Mouse (Mus musculus) gastrocnemius, postnatal 10 days (tissue): ENCODE data around the gene Trpm8. TPM values are rescaled to one million over a fixed set of nuclear protein-coding genes. Genes with fewer than 3 reads are reported as not detected.
A peak's percentile ranks its signal among the peaks of the same experiment; 100 is the strongest.

Experiments
- DNase-seq: peaks from one replicate; pipeline ENCODE4 v3.0.0; 2021; ENCODE audit warnings: mixed read lengths
- long read RNA-seq, 2 experiments: library from polyadenylated mRNA; stranded (forward); transcript quantifications; one replicate each; pipeline ENCODE4 v2.0.0; 2021
- total RNA-seq, 2 experiments: library from RNA; stranded (reverse); gene quantifications; 2 replicates each; pipeline ENCODE4 v1.2.3; 2021

Trpm8 gene
- not detected for total RNA-seq
- long read RNA-seq, experiment 1 = 0 reads
- long read RNA-seq, experiment 2 = 0 reads

DNA sequence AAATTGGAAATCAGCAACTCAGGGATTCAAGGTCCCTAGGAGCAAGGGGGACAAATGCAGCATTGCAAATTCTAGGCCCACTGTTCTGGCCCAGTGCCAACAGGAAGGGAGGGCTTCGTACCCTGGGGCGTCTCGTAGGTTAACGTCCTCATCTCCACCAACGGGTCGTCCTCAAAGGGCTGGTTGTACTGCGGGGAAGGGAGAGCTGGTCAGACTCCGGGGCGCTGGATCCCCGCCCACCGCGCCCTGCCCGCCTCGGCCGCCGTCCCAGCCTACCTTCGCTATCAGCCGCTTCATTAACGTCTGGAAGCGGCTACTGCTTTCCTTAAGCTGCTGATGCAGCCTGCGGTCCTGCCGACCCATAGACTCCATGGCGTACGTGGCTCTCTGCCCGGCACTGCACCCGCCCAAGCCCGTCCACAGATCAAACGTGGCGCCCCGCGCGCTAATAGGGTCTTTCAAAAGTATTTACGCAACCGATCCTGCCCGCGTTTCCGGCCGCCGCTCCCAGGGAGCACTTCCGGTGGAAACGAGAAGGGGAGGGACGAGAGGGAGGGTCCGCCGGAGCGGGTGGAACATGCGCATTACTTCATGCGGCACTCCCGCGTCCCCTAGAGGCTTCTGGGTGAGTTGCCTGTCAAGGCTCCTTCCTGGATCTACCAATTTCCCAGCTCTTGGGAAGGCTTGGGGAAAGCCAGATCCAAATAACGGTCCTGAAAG is at the start of gene Trpm8, which contains the start of gene Hjurp:
Gene Trpm8 (plus strand): TSS at position 564 of the 720 bp plus-strand sequence.
Gene Hjurp (minus strand): TSS at position 536 of the 720 bp plus-strand sequence.
- DNase-seq = peak; percentile 100

DNA sequence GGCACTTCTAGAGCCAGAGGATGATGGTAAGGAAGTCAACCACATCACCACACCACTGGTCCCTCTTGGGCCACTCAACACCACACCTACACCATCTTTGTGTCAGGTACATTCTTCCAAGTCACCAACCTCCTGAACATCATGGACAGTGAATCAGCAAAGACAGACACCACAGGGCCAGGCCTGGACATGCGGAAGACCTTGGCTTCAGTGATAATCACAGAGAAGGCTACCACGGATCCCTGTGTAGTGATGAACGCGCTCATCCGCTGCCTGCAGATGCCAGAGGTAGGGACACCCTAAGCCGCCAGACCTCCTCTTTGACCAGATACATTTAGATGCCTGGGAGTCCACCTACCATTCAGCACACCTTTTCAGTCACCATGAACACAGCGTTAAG is 49.3 kb upstream of the Trpm8 start:
- peak; percentile 14 for DNase-seq

DNA sequence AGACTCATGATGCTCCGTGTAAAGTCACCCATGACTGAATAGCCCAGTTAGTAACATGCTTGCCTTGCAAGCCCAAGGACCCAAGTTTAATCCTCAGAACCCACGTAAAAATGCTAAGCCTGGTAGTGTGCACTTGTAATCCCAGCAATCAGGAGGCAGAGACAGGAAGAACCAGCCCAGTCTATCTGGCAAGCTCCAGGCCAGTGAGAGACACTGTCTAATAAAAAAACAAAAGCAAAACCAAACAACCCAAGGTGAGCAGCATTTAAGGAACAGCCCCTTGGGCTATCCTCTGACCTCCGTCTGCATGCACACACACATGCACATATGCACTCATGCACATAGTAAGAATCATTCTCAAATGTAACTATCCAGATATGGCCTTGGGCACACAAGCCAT is 47.9 kb upstream of the Trpm8 start:
- DNase-seq = peak; percentile 7

DNA sequence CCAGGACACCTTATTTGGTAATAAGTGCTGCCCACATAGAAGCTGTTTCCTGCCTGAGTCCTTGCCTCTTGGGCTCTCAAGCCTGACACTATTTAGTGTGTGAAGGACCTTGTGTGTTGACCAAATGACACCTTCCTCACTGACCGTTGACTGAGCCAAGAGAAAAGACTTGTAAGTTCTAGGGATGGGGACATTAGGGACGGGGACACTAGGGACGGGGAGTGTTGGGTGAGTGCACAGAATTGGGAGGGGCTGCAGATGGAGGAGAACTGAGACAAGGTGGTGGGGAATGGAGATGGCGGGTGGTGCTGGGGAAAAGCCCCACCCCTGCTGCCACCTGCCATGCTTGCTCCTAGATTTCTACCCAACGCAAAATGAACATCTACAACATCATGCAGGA is 47.5 kb upstream of the Trpm8 start:
- peak; percentile 12 for DNase-seq

DNA sequence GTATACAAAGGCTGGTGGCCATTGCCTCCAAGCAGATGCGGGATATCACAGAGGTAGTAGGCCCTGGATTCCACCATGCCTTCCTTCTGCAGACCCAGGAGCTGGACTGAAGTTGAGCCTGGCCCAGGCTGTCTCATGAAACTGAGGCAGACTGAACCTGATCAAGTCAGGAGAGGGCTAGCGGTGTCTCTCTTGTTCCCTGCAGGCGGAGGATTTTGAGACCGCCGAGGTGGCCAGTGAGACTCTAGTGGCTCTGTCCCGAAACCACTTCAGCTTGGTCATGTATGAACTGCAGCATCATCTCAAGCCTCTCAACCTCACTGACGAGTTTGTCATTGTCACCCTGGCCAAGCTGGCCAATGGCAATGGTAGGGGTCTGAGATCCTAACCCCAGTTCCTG is 47.0 kb upstream of the Trpm8 start:
- peak; percentile 14 for DNase-seq

DNA sequence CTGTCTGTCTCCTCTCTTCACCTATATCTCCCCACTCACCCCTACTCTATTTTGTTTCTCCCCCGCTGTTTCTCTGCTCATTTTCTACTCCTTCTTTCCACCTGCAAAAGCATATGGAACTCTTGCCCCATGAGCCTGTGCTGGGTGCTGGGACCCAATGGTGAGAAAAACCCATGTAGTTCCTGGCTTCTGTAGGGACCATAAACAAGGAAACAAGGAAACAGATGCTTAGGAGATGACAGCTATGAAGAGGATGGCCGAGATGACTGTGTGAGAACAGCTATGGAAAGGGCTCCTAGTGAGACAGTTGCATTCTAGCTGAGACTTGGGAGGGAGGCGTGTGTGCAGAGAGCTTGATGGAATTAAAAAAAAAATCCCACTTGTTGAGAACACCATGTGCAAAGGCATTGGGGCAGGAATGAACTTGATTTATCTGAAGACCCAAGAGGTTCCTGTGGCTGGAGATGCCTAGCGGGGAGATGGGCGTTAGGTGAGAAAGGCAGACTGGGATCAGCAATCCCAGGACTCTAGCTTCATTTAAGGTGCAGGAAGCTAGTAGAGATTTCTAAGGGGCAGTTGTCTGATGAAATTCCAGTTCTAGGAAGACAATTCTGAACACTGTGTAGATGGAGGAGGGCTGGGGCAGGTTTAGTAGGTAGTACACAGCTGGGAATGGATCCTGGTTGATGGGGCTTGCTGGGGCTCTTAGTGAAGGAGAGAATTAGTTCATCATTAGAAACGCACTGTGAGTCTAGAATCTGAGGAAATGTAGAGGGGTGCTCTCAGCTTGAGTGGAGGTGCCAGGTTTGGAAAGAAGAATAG is 46.3 kb upstream of the Trpm8 start:
- DNase-seq = peak; percentile 9

DNA sequence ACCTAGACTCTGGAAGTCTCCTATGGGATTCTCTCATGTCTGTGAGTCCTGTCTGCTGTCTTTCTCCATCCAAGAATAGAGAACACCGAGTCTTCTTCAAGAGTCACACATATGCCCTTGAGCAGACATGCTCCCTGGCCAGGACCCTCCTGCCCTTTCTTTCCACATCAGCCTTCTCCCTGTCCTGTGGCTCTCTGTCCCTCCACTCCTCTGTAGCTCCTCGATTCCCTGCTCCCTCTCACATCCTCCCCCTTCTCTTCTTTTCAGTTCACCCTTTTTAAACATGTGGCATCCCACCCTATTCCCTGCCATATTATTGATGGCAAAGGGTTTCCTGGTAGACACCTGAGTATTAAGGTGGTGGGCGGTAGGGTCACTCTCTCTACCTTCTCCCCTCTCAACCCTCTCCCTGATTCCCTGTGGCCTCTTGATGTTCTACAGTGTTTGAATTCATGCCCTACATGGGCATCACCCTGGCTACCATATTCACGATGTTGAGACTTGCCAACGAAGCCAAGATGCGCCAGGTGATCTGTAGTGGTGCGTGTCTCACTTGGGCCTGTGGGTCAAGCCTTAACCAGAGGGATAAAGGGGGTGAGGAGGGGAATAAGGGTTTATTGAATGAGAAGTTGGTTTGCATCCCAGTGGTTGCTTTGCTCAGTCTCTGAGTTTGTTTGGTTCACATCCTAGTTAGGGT is 45.5 kb upstream of the Trpm8 start:
- peak; percentile 9 for DNase-seq

DNA sequence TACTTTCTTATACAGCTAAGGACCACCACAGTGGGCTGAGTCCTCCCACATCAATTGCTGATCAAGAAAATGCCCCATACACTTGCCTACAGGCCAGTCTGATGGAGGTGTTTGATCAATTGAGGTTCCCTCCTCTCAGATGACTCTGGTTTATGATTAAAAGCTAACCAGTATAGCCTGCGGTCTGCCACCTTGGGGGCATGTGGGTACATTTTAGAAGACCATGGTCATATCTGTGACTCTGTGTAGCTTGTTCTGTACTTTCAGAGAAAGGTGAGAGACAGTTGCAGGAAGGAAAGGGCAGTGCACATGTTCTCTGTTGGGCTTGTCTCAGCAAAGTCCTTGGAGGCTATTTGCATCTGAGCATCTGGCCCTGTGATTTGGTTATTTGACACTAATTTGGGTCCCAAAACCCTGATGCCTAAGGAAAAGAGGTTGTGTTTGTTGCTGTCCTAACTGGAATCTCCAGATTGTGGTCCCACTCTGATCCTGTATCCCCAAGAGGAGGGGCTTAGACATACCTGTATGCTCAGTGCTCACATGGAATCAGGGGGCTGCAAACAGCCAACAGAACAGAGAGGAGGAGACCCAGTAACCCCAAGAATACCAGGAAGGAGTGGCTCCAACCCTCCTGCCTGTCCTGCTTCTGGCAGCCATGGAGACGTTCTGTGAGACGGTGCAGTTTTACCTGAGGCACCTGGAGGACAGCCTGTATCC is 44.6 kb upstream of the Trpm8 start:
- no peak for DNase-seq

DNA sequence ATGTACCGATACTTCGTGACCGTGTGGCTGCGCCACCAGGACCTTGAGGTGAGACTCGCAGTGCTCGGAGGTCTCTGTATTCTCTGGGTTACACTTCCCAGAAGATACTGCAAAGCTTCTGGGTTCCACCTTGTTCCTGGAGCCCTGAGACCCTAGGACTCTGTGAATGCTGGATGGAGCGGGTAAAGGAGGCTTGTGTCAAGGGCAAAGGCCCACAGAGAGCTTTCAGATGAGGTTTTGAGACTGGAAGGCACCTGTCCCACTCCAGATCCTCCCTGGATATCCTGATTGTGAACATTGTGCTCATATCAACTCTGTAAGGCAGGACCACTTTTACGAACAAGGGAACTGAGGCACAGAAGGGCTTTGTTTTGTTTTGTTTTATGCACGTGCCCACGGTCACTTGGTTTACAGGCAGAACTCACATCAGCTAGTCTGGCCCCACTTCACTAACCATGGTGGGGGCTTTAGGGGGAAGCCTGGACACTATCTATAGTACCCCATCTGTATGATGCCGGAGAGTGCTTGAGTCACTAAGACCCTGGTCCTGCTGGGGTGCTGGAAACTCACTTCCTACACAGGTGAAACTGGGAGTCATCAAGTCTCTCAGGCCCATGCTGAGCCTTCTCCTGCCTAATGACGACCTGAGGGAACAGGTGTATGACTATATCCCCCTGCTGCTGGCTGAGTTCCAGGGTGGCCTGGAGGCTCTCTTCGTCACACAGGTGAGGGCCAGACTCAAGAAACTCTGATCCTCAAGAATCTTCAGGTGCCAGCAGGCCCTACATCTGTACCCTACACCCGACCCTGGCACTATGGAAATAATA is 43.8 kb upstream of the Trpm8 start:
- DNase-seq = no peak

DNA sequence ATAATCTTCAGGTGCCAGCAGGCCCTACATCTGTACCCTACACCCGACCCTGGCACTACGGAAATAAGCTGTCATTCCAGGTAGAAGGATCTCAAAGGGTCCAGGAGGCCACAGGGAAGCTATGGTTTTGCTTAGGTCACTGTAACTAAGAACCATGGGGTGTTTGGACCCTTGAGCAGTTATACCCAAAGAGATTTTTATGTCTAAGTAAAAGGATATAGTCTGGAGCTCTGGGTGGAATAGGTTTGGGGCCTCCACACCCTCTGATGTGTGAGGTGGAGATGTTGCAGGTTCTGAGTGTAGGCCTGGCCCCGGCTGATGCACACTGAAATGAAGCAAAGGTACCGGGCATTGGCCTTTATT is 43.2 kb upstream of the Trpm8 start:
- DNase-seq = no peak

DNA sequence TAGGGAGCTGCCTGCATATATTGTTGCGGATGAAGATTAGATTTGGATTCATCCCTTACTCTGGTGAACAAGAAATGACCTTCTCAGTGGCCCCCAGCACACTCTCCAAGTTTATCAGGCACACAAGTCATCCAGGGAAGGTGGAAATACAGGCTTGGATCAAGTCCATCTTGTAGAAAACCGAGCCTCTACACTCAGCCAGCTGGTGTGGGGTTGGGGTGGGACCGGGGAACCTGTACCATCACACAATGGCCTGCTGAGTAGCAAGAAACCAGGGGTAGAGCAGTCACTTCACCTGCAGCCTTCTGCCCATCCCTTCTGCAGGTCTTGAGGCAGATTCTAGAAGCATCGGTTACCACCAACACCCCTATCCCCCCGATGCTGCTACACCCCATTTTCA is 42.8 kb upstream of the Trpm8 start:
- DNase-seq = no peak

DNA sequence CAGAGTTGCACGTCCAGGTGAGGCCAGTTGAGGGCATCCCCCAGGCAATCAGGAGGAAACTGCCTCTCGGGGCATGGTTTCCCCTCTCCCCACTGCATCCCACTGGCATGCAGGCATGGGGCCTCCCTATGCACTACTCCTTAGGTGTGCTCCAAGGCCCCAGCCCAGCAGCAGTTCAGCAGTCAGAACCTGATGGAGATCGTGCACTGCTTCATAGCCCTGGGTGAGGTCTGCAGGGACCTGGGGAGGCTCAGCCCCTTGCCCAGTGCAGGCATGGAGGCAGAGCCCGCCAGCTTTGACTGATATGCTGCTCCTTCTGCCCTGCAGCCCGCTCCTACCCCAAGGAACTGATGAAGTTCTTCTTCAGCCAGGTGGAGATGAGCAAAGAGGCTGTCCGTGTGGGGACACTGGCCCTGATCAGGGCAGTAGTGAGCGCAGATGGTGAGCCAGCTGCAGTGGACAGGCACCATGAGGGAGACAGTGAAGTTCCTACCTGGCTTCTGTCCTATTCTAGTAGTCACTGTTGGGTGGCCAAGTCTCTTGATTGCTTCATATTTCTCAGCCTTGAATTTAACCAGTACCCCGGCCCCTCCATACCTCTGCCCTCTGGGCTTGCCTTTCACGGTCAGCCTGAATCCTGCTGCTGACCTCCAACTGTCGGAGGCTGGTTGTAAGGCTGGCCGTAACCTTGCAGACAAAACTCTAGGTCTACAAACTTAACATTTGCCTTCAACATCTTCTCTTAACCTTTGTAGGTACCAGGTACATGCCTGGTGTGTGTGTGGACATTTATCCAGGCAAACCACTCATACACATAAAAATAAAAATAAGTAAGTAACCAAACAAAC is 42.2 kb upstream of the Trpm8 start:
- no peak for DNase-seq

DNA sequence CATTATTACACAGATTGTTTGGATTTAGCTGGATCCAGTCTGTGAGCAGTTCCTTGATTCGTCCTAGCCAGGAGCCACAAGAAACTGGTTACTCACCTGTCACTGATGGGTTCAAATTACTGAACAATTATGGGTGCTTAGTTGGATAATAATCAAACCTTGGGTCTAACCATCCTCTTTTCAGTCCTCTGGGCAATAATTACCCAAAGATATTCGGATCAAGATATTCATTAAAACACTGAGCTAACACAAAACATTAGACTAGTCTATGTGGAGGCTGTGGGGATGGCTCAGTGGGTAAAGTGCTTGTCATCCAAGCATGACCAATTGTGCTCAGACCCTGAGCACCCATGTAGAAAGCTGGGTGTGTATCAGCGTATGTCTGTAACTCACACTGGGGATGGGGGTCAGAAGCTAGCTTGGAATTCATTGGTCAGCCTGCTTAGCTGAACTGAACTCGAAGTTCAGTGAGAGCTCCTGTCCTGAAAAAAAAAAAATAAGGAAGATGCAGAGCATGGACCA is 41.5 kb upstream of the Trpm8 start:
- DNase-seq = no peak

DNA sequence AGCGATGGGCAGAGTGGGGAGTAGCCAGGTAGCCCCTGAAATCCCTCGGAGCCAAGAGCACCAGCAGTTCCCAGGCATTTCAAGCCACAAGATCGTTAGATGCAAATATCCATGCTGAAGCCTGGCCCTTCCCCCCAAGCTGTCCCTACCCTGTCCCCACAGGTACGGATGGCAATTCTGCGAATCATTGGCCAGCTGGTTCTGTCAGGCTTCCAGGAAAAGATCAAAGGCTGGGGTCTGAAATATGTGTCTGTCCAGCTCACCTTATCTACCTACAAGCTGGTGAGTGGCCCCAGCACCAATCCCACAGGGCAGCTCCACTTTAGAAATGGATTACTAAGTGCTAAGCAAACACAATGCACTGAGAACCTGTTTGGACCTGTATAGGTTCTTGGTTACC is 40.1 kb upstream of the Trpm8 start:
- no peak for DNase-seq

DNA sequence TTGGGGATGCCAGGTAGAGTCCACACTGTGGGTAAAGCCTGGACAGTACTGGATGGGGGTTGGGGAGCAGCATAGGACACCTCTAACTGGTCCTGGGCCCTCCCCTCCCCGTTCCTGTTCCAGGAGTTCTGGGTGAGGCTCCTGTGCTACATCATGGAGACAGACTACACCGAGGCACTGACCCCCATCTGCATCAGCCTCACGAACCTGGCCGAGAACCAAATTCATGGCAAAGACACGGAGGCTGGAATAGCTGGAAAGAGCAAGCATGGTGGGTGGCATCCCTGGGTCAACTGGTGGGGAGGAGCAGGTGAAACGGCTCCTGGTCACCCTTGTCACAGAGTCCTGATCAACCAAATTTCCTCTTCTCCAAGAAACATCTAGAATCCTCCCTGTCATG is 38.7 kb upstream of the Trpm8 start:
- DNase-seq = no peak

DNA sequence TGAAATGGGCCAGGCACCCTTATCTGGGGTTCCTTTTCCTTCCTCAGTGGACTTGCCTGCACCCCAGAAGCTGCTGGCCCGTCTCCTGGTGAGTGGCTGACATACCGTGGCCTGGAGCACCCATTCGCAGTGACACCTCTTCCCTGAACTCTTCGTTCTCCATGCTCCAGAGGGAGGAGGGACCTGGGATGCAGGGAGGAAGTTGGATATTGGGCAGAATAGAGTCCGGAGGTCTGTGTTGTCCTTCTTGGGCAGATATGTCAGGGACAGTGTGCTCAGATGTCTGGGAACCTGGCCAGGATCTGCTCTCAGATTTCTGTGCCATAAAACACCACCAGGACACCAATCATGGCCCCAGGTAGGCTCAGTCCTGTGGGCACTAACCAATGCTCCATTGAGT is 37.4 kb upstream of the Trpm8 start:
- DNase-seq = no peak

DNA sequence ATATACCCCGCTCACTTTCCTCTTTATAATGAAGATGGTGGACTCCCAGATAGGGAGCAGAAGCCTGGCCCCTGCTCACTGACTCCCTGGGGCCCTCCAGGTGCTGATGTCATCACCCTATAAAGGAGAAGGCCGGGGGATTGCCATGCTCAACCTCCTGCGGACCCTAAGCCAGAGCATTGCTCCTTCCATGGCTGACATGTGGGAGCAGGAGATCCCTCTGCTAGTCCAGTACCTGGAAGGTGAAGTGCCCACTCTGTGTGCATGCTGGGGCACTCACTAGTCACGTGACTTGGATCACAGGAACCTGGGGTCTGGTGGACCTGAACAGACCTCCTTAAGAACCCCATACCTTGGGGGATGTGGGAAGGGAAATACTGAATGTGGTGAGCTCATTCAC is 36.9 kb upstream of the Trpm8 start:
- no peak for DNase-seq

DNA sequence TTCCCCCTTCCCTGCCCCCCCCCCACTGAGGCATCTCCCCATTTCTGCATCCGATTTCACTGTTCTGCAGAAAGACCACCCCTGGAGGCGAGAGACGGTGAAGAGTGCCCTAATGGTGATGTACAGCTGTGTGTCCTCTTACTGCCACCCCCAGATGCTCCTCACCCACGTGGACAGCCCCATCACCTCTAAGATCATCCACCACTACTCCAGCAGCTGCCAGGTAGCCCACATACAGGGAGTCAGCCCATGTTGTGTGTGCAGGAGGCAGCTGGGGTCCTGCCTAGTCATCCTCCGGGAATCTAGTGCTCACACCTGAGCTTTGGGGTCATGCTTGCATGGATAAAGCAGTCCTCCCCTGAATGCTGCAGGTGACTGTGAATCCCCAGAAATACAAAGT is 33.6 kb upstream of the Trpm8 start:
- no peak for DNase-seq

DNA sequence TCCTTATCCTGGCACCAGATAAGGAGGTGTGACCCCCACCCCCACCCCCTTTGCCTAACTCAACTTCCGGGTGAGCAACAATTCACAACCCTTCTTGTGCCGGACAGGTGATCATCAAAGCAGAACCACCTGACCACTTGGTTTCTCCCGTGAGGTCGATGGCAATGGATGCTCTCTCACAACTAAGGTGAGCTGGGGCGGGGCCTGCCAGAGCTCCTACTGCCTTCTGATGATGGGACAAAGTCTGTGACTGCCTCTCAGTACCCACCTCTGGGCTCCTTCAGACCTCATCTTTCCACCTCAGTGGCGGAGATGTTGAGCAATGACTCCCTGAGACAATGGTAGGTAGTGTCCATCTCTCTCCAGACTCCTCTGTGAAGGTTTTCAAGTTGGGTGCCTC is 31.6 kb upstream of the Trpm8 start:
- no peak for DNase-seq

DNA sequence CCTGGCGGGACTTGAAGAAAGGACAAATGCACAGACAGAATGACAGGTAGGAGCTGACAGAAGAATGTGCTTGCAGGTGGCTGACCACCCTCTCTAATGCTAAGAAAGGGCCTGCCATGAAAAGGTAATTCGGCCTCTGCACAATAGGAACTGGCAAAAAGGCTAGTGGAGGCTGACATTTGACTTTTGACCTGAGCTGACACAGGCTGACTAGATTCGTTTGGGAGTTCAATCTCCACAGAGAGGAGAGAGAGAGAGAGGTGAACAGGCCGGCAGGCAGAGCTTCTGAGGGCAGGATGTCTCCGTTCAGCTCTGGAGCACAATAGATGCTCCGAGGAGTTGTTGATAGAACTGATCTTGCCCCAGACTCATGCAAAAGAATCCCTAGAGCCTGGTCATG is 31.1 kb upstream of the Trpm8 start:
- no peak for DNase-seq
